Mouse (Mus musculus): ENCODE measurements around the gene Trp53rkb.
A peak's percentile ranks its signal among the peaks of the same experiment; 100 is the strongest.

Gene Trp53rkb

DNA sequence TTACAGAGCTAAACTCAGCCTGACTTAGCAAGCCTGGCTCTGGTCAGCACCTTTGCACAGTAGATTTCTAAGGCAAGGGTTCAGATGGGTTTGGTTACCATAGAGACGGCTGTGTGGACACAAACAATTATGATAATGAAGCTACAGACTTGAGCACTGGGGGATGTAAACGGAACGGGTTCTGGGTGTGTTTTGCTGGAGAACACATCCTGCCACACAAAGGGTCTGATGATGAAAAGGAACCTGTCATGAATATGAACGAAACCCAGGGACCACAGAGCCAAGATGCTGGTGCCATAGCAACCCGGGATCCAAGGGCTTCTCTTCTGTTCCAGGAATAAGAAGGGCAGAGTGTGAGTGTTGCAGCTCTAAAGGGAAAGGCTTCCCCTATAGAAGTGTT is at the start of gene Trp53rkb:
Gene Trp53rkb (plus strand): TSS at position 177 of the 400 bp plus-strand sequence.
- no peak for DNase-seq

GRCm38 (mm10) chr2:166743504-166743903 is 48.8 kb upstream of the Trp53rkb start:
- DNase-seq, result no peak

- peak; percentile 29 to 61 for DNase-seq
Observed at GRCm38 (mm10) chr2:166744433-166744832, 47.9 kb upstream of the Trp53rkb start.

DNA sequence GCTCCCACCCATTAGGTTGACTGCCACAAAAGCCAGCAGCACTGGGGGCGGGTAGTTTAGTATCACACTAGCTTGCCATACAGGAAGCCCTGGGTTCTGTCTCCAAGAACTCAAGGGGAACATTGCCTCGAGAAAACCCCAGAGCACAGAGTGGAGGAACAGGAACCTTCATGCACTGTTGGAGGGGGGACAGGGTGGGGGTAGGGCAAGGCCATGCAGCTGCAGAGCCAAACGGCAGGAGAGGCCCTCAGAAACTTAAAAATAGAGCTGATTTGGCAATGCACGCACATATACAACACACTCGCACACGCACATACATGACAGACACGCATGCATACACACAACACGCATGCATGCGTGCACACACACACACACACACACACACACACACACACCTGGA is 46.5 kb upstream of the Trp53rkb start:
- DNase-seq, result no peak

DNA sequence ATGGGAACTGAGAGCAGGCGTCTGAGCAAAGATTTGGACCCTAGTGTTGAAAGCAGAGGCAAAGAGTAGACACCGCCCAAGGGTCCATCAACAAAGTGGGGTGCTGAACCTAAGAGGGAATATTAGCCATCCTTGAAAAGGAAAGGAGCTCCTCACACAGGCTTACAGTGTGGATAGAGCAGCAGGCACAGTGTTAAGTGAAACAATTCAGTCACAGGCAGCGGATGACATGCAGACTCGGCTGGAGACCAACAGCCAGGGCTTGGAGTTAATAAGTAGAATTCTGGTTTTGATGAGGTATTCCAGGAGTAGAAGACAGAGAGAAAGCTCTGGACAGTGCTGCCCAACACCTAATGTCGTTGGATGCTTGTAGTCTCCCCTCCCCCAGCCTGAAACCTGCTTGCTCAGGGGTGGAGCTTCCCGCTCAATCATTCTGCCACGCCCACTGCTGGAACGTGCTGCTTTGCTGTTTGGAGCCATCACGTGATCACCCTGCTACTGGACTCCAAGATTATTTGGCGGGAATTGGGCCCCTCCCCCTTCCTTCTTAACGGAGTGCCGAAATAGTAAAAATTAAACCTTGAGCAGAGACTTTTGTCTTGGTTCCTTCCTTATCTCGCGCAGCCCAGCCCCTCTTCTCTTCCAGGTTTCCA is 45.9 kb upstream of the Trp53rkb start:
- peak; percentile 9 to 38 for DNase-seq

- DNase-seq, result no peak
Observed at GRCm38 (mm10) chr2:166750620-166751191, 41.6 kb upstream of the Trp53rkb start.

GRCm38 (mm10) chr2:166754194-166754593 is 38.1 kb upstream of the Trp53rkb start:
- DNase-seq, result no peak

DNA sequence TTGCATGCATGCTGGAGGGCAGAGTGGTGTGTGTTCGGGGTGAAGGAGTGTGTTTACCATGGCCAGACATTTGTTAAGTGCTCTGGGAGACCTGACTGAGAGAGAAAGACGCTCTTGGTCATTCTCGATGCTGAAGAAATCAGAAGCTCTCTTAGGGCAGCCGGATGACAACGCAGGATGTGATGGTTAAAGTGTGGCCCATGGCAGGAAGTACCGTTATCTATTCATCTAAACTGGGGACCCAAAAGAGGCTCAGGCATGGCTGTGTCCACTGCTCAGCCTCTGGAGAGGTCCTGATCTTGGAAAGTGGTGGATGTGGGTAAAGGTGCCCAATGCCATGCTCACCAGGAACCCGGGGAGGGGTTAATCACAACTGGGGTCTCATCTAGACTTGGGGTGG is 37.6 kb upstream of the Trp53rkb start:
- DNase-seq, result no peak

DNA sequence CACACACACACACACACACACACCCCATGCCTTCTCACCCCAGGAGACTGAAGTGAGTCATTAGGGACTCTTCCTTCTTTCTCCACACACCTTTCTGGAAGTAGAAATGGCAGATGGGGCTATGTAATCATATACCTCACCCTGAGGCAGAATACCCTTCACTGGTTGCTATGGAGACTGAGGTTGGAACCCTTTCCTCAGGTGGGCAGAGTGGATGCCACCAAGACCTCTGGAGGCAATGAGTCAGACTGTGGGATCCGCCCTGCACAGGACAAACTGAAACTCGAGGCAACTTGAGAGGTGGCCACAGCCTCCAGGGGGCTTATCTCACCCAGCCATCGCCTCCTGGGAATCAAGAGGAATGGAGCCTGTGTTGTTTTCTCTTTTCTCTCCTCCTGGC is 34.4 kb upstream of the Trp53rkb start:
- no peak for DNase-seq

DNA sequence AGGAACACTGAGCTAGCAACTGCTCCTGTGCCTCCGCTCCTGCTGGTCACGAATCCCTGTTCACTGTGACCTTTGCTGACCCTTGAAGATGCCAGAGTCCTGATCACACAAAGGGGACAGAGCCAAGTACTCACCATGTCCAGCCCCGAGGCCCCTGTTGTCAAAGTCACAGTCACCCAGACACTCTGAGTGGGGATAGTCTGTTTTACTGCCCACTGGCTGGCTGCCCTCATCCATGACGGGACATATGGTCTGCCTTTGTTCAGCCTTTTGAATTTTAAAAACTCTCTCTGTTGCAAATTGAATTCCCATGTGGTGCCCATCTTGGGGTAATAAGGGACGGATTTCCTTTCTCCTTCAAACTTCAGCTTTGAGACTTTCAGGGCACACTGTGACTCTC is 28.3 kb upstream of the Trp53rkb start:
- DNase-seq, result no peak

DNA sequence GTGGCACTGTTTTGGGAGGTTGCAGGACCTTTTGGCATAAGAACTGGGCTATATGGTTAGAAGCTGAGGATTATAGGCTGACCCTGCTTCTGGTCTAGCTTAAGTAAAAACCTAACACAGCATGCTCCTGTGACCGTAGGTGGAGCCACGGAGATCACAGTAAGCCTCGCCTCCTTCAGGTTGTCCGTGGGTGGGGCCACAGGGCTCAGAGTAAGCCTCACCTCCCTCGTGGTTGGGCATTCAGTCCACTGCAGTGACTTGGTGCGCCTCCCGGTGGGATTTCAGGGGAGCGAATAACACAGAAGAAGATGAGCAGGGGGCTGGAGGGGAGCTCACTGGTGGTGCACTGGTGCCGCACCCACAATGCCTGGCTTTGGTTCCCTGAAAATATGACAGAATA is 24.7 kb upstream of the Trp53rkb start:
- no peak for DNase-seq

- DNase-seq, result no peak
Observed at GRCm38 (mm10) chr2:166771396-166771795, 20.9 kb upstream of the Trp53rkb start.

- DNase-seq, result no peak
Observed at GRCm38 (mm10) chr2:166773587-166773986, 18.7 kb upstream of the Trp53rkb start.

DNA sequence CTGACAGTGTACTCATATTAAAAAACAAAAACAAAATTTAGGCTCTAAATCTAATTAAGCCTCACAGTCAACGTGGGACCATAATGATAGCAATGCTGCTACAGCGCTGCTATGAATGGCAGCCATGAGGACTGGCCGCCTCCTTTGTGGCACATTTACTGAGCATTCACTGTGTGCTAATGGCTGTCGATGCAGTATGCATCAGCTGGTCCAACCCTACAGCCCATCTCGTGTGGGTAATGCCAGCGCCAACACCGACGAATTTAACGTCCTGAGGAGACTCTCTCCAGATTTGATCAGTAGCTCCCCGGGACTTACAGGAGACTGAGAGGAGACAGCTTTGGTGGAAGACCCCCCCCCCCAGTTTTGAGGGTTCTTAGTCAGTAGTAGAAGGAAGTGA is 18.1 kb upstream of the Trp53rkb start:
- no peak for DNase-seq

GRCm38 (mm10) chr2:166775357-166775893 is 16.9 kb upstream of the Trp53rkb start:
- no peak for DNase-seq

DNA sequence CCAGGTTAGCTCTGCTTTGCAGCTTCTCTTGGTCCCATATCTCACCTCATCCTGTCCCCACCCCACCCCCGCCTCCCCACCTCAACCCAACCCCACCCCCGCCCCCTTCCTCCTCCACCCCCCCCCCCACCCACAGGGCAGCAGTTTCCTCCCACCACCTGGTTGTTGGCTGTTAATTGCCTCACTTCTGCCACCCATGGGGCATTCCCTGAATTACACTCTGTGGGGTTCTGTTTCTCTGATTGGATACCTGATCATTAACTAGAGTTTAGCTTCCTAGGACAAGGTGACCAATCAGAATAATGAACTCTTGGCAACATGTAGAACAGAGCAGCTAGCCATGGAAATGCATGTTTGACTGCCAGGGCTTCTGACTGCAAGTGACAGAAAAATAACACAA is 16.1 kb upstream of the Trp53rkb start:
- DNase-seq, result peak in 1 of 2 experiments; percentile 40

GRCm38 (mm10) chr2:166779956-166780355 is 12.4 kb upstream of the Trp53rkb start:
- no peak for DNase-seq

DNA sequence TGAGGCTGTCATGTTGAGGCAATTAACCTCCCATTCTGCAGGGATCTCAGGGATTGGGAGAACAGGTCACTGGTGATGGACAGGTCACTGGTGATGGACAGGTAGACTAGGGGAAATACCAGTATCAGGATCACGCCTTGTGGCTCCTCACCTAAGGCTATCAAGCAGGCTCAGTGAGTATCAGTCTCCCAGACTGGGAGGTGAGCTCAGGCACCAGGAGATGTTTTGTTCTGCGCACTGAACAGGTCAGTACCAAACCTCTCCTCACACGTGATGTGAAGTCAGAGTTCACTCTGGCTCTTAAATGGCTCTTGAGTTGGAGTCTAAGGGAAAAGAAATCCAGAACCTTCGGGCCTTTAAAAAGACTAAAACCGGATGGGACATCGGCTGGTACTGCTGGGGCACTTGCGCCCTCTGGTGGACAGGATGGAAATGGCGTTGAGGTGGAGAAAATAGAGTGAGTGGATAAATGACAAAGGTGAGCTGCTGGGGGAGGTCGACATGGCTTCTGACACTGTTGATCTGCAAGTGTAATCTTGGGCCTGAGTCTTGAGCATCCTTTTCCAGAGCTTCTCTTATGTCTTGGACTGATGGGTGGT is 11.3 kb upstream of the Trp53rkb start:
- DNase-seq, result peak; percentile 41 to 80

- DNase-seq, result no peak
Observed at GRCm38 (mm10) chr2:166784376-166784775, 8.0 kb upstream of the Trp53rkb start.

GRCm38 (mm10) chr2:166786353-166787004 is 5.9 kb upstream of the Trp53rkb start:
- peak; percentile 90 to 93 for DNase-seq

- DNase-seq, result no peak
Observed at GRCm38 (mm10) chr2:166791738-166792137, 593 bp upstream of the Trp53rkb start.

GRCm38 (mm10) chr2:166793542-166794214 is 1.3 kb downstream of the Trp53rkb start:
- peak; percentile 81 to 85 for DNase-seq

Data from kidney, adult 8-10 months (tissue).